Comparison of ENCODE assay signal across 18 mouse cellular contexts in genomic region chr4:10924140-10924539, GRCm38 (mm10). TPM values are rescaled to one million over a fixed set of nuclear protein-coding genes. Genes with fewer than 3 reads are reported as not detected.
A peak's percentile ranks its signal among the peaks of the same experiment; 100 is the strongest.
DNase-seq lines count a peak whose midpoint lies in the region; ATAC-seq and TF ChIP-seq lines count a peak whose summit lies in the region.
"Had no signal": no experiment of that assay in that cellular context is flagged by ENCODE, and none has a peak within 500 bp of the region (broad histone marks: within the 10 kb centered on the region; RNA-seq: fewer than 3 reads in every experiment).

No protein-coding gene starts in this region.

- no peak for TF ChIP-seq CTCF in MEL (IDR thresholded peaks at IDR 0.05 in 2 of 3, conservative IDR thresholded peaks at IDR 0.05 in 1 of 3; ENCODE audit: control insufficient read depth in 1 of 3, insufficient read depth in 1 of 3, low read depth in 2 of 3, low read length in 3 of 3, poor library complexity in 1 of 3, severe bottlenecking in 1 of 3)
- no peak for TF ChIP-seq CTCF in bone marrow macrophage, adult 2 months (IDR thresholded peaks at IDR 0.05; ENCODE audit: low read depth, low read length)

- 83% methylated on average over 2 of the region's 2 CpGs for WGBS in kidney, embryonic 15.5 days
- 47% methylated on average over 2 of the region's 2 CpGs for WGBS in liver, embryonic 16.5 days (ENCODE audit: insufficient replicate concordance)

- TF ChIP-seq RAD21 in MEL (IDR thresholded peaks at IDR 0.05; ENCODE audit: low read depth, low read length), result no peak

- no peaks in the 10 kb centered on the region for H3K9me3 ChIP-seq in MEL (replicated peaks; ENCODE audit: insufficient read depth, low read length)
- no peaks in the 10 kb centered on the region for H3K9me3 ChIP-seq in kidney, embryonic 15.5 days (replicated peaks)
- H3K9me3 ChIP-seq in liver, embryonic 16.5 days (replicated peaks; ENCODE audit: control insufficient read depth, low read length), result no peaks in the 10 kb centered on the region
- H3K9me3 ChIP-seq: embryonic facial prominence, embryonic 10.5 days; hindbrain, embryonic 15.5 days; liver, embryonic 13.5 days; midbrain, embryonic 13.5 days had no signal

- no peaks in the 10 kb centered on the region for H3K27me3 ChIP-seq in MEL (ENCODE audit: control insufficient read depth in 1 of 2, insufficient read depth in 2 of 2, low read length in 2 of 2)
- no peaks in the 10 kb centered on the region for H3K27me3 ChIP-seq in kidney, embryonic 15.5 days
- no peaks in the 10 kb centered on the region; the same call in 1 of the 2 replicates for H3K27me3 ChIP-seq in liver, embryonic 16.5 days (ENCODE audit: control insufficient read depth, insufficient read depth, low read depth, low read length)
- H3K27me3 ChIP-seq: hindbrain, embryonic 15.5 days; liver, embryonic 13.5 days; midbrain, embryonic 13.5 days had no signal

- no peak overlapping the region for H3K9ac ChIP-seq in MEL (ENCODE audit: control insufficient read depth, low read depth, low read length, poor library complexity, severe bottlenecking)
- H3K9ac ChIP-seq in kidney, embryonic 15.5 days, result no peak overlapping the region
- no peak overlapping the region for H3K9ac ChIP-seq in liver, embryonic 16.5 days (ENCODE audit: low read depth, low read length)
- H3K9ac ChIP-seq: hindbrain, embryonic 15.5 days; liver, embryonic 13.5 days; midbrain, embryonic 13.5 days had no signal

- intact Hi-C loops in left cerebral cortex, postnatal 25 days (cut with DNase I), result no loop called here
- intact Hi-C loops in left cerebral cortex, postnatal 14 days (cut with DNase I), result no loop called here

- no peaks in the 10 kb centered on the region for H3K36me3 ChIP-seq in MEL (ENCODE audit: control insufficient read depth in 1 of 2, insufficient read depth in 2 of 2, low read length in 2 of 2)
- H3K36me3 ChIP-seq in kidney, embryonic 15.5 days, result no peaks in the 10 kb centered on the region
- no peaks in the 10 kb centered on the region for H3K36me3 ChIP-seq in liver, embryonic 16.5 days (ENCODE audit: control insufficient read depth, insufficient read depth)
- H3K36me3 ChIP-seq: embryonic facial prominence, embryonic 10.5 days; hindbrain, embryonic 15.5 days; liver, embryonic 13.5 days; midbrain, embryonic 13.5 days had no signal

- H3K79me2 ChIP-seq in MEL (ENCODE audit: control insufficient read depth, insufficient read depth, low read length, poor library complexity), result no peaks in the 10 kb centered on the region

- H3K4me3 ChIP-seq in MEL (ENCODE audit: control insufficient read depth in 1 of 2, insufficient read depth in 1 of 2, low read depth in 2 of 2, low read length in 2 of 2), result no peak overlapping the region
- no peak overlapping the region for H3K4me3 ChIP-seq in bone marrow macrophage, adult 2 months (ENCODE audit: insufficient read depth, low read length)
- no peak overlapping the region for H3K4me3 ChIP-seq in kidney, embryonic 15.5 days (replicated peaks)
- H3K4me3 ChIP-seq in liver, embryonic 16.5 days (ENCODE audit: low read depth, low read length), result no peak overlapping the region
- H3K4me3 ChIP-seq: embryonic facial prominence, embryonic 10.5 days; erythroblast, embryonic 14.5 days; hindbrain, embryonic 15.5 days; liver, embryonic 13.5 days; midbrain, embryonic 13.5 days had no signal

- no peak overlapping the region for H3K4me2 ChIP-seq in kidney, embryonic 15.5 days
- H3K4me2 ChIP-seq in liver, embryonic 16.5 days (ENCODE audit: low read depth, low read length), result no peak overlapping the region
- H3K4me2 ChIP-seq: hindbrain, embryonic 15.5 days; liver, embryonic 13.5 days; midbrain, embryonic 13.5 days had no signal

- no peak for TF ChIP-seq EP300 in MEL (IDR thresholded peaks at IDR 0.05; ENCODE audit: low read depth in 1 of 2, low read length in 2 of 2)

- no peak overlapping the region for H3K27ac ChIP-seq in MEL (ENCODE audit: control insufficient read depth, low read depth, low read length)
- H3K27ac ChIP-seq in bone marrow macrophage, adult 2 months (ENCODE audit: insufficient read depth, low read depth, low read length), result peak overlapping the region; percentile 88
- 0 out of 2 replicates have a peak overlapping the region, but pooled peaks have one; percentile 15 for H3K27ac ChIP-seq in kidney, embryonic 15.5 days
- H3K27ac ChIP-seq in liver, embryonic 16.5 days (ENCODE audit: low read length), result peak overlapping the region; percentile 60
- H3K27ac ChIP-seq: embryonic facial prominence, embryonic 10.5 days; hindbrain, embryonic 15.5 days; midbrain, embryonic 13.5 days had no signal

- 0 out of 4 replicates have a peak, but pooled peaks cover 0 to 3% of the 10 kb centered on the region in 2 experiments for H3K4me1 ChIP-seq in MEL (ENCODE audit: control insufficient read depth in 1 of 2, insufficient read depth in 2 of 2, low read length in 2 of 2)
- H3K4me1 ChIP-seq in bone marrow macrophage, adult 2 months (ENCODE audit: control insufficient read depth, insufficient read depth, low read length), result peaks cover 43% of the 10 kb centered on the region
- H3K4me1 ChIP-seq in kidney, embryonic 15.5 days, result 0 out of 2 replicates have a peak, but pooled peaks cover 4% of the 10 kb centered on the region
- peaks cover 14% of the 10 kb centered on the region for H3K4me1 ChIP-seq in liver, embryonic 16.5 days (ENCODE audit: control insufficient read depth, low read depth, low read length)
- H3K4me1 ChIP-seq: hindbrain, embryonic 15.5 days; midbrain, embryonic 13.5 days had no signal

- no peak for TF ChIP-seq POLR2A in MEL (IDR thresholded peaks at IDR 0.05; ENCODE audit: control insufficient read depth in 1 of 2, insufficient read depth in 1 of 2, low read depth in 1 of 2, low read length in 2 of 2, poor library complexity in 1 of 2)
- TF ChIP-seq POLR2A in bone marrow macrophage, adult 2 months (IDR thresholded peaks at IDR 0.05; ENCODE audit: borderline replicate concordance, low read depth, low read length), result no peak

- no peak for DNase-seq in MEL (ENCODE audit: low read depth, low spot score)
- no peak for DNase-seq in left cerebral cortex, postnatal 25 days (ENCODE audit: low spot score in 2 of 2)
- no peak for DNase-seq in spleen, postnatal 36 days (ENCODE audit: low spot score in 2 of 2)
- no peak for DNase-seq in left cerebral cortex, postnatal 14 days (ENCODE audit: low spot score in 2 of 2)
- DNase-seq: adrenal gland, postnatal 36 days; cerebellum, postnatal 25 days; gastrocnemius, postnatal 14 days; heart, postnatal 14 days; liver, embryonic 13.5 days; thymus, adult 2 months had no signal

- ATAC-seq in kidney, embryonic 15.5 days (replicated peaks; ENCODE audit: low FRiP score), result no peak; the same call in 1 of the 2 replicates
- peak; percentile 64 for ATAC-seq in liver, embryonic 16.5 days (ENCODE audit: low read depth)
- ATAC-seq: CD4-positive, CD25-positive, alpha-beta regulatory T cell, adult 4 months; midbrain, embryonic 13.5 days had no signal

TF ChIP-seq in MEL, 35 proteins besides CTCF, POLR2A, EP300 and RAD21:
- TF ChIP-seq MAFK (IDR thresholded peaks at IDR 0.05; ENCODE audit: borderline replicate concordance, low read depth, low read length), result no peak
- TF ChIP-seq BHLHE40 (IDR thresholded peaks at IDR 0.05; ENCODE audit: borderline replicate concordance, low read depth, low read length), result no peak
- no peak for TF ChIP-seq MYB (IDR thresholded peaks at IDR 0.05; ENCODE audit: low read depth, low read length)
- TF ChIP-seq USF1 (IDR thresholded peaks at IDR 0.05; ENCODE audit: low read depth, low read length), result peak; percentile 36; the same call in 1 of the 2 replicates

RNA-seq across cellular contexts. Expression of gene 2610301B20Rik, which starts 49.8 kb away (rescaled TPM):
- total RNA-seq in MEL (2012; rRNA removed), result 12.6 and 13.3 TPM in 2 replicates
- 10 to 100 TPM in 1 of 2 experiments, not detected in 1; 15.7 TPM for polyA plus RNA-seq in MEL (2012; ENCODE audit: insufficient read depth in 1 of 2, insufficient read length in 2 of 2, low read depth in 1 of 2, low replicate concordance in 2 of 2, missing spikeins in 1 of 2)
- 7.5 and 10.2 TPM in 2 replicates for polyA plus RNA-seq in bone marrow macrophage, adult 2 months (2012; ENCODE audit: insufficient read depth, insufficient read length, missing spikeins)
- polyA plus RNA-seq in kidney, embryonic 15.5 days (2015; fragmentation: Nextera tagmentation; extraction: Ambion mirVana), result 26.4 and 27.9 TPM in 2 replicates
- 7.9 and 8.3 TPM in 2 replicates for polyA plus RNA-seq in liver, embryonic 16.5 days (2015; fragmentation: Nextera tagmentation; extraction: Ambion mirVana)
- total RNA-seq in left cerebral cortex, postnatal 25 days (2021), result 10 to 100 TPM; 32.6 to 34.3 TPM
- 10 to 100 TPM; 24.7 to 25.7 TPM for total RNA-seq in left cerebral cortex, postnatal 14 days (2021)
